Mouse (Mus musculus) hindbrain, embryonic 10.5 days (tissue): Measurements from ENCODE around the gene Denr. TPM values are rescaled to one million over a fixed set of nuclear protein-coding genes. Genes with fewer than 3 reads are reported as not detected.

Source experiments
- DNase-seq: peaks from one replicate; pipeline ENCODE4 v3.0.0-alpha.2; 2017; ENCODE audit warnings: low spot score
- H3K27ac ChIP-seq: fragments of 300-500 bp; sonication (generic); 2 replicates; pipeline ENCODE4 v1.5.1; 2016; ENCODE audit warnings: mild to moderate bottlenecking, moderate library complexity
- H3K27me3 ChIP-seq: fragments of 300-500 bp; sonication (generic); 2 replicates; pipeline ENCODE4 v1.6.1; 2016; ENCODE audit warnings: mild to moderate bottlenecking; ENCODE audit not compliant: poor library complexity, insufficient read depth, severe bottlenecking
- H3K36me3 ChIP-seq: fragments of 300-500 bp; sonication (generic); 2 replicates; pipeline ENCODE4 v1.6.1; 2016; ENCODE audit warnings: mild to moderate bottlenecking, moderate library complexity
- H3K4me1 ChIP-seq: fragments of 300-500 bp; sonication (generic); replicated peaks from 2 replicates; pipeline ENCODE4 v1.6.1; 2016; ENCODE audit warnings: mild to moderate bottlenecking
- H3K4me3 ChIP-seq: fragments of 300-500 bp; sonication (generic); 2 replicates; pipeline ENCODE4 v1.5.1; 2016; ENCODE audit warnings: mild to moderate bottlenecking, moderate library complexity
- H3K9me3 ChIP-seq: fragments of 300-500 bp; sonication (generic); 2 replicates; pipeline ENCODE4 v1.6.1; 2016; ENCODE audit warnings: mild to moderate bottlenecking, moderate library complexity
- WGBS: fragments of 180-500 bp; shearing (Covaris S2); methylation state at CpG from one replicate; pipeline ENCODE4 v1.1.7; 2016; 5-methylcytosine and 5-hydroxymethylcytosine counted together
- polyA plus RNA-seq: library from polyadenylated mRNA; unstranded; fragments of >200 nt; fragmentation: Nextera tagmentation; extraction: Ambion mirVana; gene quantifications from 2 replicates; pipeline ENCODE4 v1.2.1, GENCODE M21; 2016

The Denr gene
- 152 and 166 TPM in 2 replicates for polyA plus RNA-seq

GRCm38 (mm10) chr5:123906976-123907630 is at the start of gene Denr:
TSS of gene Denr (plus strand) at chr5:123907175.
- H3K27me3 ChIP-seq = no peaks in the 10 kb centered on the region
- WGBS = under 1% methylated on average over 61 of the region's 61 CpGs
- H3K4me3 ChIP-seq = peak within 1 kb of the TSS; percentile 89
- H3K9me3 ChIP-seq = no peaks in the 10 kb centered on the region
- peaks cover 40% of the 10 kb centered on the region for H3K36me3 ChIP-seq
- peak within 1 kb of the TSS; percentile 97 for H3K27ac ChIP-seq
- peak; percentile 100 for DNase-seq
- peaks cover 29% of the 10 kb centered on the region for H3K4me1 ChIP-seq

GRCm38 (mm10) chr5:123858798-123859197 is 48.2 kb upstream of the Denr start:
- Histone ChIP-seq H3K36me3 (no peaks in the 10 kb centered on the region), H3K27me3 (no peaks in the 10 kb centered on the region), H3K9me3 (no peaks in the 10 kb centered on the region), H3K27ac (no peak overlapping the region), H3K4me1 (peaks cover 9% of the 10 kb centered on the region; the same call in 1 of the 2 replicates), H3K4me3 (no peak overlapping the region)
- DNase-seq = no peak
- WGBS = 80% methylated on average over 11 of the region's 11 CpGs

DNA sequence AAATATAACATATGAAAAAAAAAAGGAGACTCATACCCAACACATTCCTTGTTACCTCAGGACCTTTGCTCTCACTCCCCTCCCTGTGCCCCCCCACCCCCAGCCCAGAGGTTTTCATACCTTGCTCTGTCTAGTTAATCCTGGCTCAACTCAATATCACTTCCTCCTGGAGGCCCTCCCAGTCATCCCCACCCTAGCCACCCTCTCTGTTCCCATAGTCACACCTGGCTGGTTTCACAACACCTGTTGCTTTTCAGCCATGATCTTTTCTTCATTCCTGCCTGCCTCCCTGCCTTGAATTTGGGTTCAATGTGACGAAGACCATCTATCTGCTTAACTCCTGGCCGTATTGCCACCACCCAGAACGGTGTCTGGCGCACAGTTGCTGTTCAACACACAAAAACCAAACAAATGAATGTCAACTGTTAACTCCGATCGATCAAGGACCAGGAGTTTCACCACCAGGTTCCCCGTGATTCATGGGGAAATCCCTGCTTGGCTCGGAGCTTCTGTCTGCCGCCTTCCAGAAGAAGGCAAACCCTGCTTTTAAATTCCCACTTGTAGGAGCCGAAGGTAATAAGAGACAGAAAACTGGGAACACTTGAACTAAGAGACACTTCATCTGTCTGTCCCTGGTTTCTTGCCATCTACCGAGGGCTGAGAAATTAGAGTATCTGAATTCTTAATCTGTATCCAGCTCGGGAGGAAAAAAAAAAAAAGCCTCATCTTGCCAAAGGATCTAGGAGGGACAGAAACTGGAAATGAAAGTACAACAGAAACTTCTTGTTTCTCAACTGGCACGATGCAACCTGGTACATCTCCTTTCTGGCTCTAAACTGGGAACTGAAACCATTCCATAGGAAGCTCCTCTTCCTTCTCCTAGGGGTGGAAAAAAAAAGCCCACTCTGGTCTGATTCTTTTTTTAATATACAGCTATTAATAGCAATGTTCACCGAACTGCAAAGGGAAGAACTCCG is 44.3 kb upstream of the Denr start:
- H3K36me3 ChIP-seq = no peaks in the 10 kb centered on the region
- WGBS = 89% methylated on average over 15 of the region's 15 CpGs

DNA sequence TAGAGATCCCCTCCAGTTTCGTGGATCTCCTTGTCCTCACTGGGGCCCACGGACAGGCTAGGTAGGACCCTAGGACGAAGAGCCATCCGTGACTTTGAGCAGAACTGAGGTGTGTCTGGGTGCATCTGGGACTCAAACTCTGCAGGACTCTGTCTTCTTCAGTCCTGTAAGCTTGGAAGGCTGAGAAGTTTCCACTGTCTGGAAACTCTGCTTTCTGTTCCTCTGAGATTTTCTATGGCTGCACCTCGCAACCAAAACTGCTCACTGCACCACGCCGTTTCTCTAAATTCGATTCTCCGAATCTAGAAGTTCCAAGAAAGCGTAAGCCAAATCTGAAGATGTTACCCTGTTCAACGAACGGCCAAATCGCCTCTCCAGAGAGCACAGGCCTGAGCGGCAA is 43.0 kb upstream of the Denr start:
- Histone ChIP-seq H3K9me3 (no peaks in the 10 kb centered on the region), H3K27me3 (no peaks in the 10 kb centered on the region), H3K4me1 (peaks cover 8% of the 10 kb centered on the region; the same call in 1 of the 2 replicates), H3K27ac (no peak overlapping the region), H3K4me3 (no peak overlapping the region), H3K36me3 (no peaks in the 10 kb centered on the region)
- 92% methylated on average over 14 of the region's 14 CpGs for WGBS
- DNase-seq = no peak

More for the DNA sequence above, 44.3 kb upstream of the Denr start:
- no peaks in the 10 kb centered on the region for H3K9me3 ChIP-seq
- no peak overlapping the region for H3K4me3 ChIP-seq
- no peaks in the 10 kb centered on the region for H3K27me3 ChIP-seq
- H3K4me1 ChIP-seq = peaks cover 9% of the 10 kb centered on the region; the same call in 1 of the 2 replicates
- H3K27ac ChIP-seq = no peak overlapping the region
- DNase-seq = no peak

GRCm38 (mm10) chr5:123865365-123865764 is 41.6 kb upstream of the Denr start, which contains the start of gene Hcar2:
TSS of gene Hcar2 (minus strand) at chr5:123865499.
- no peak for DNase-seq
- no peaks in the 10 kb centered on the region for H3K27me3 ChIP-seq
- WGBS = 86% methylated on average over 12 of the region's 12 CpGs

DNA sequence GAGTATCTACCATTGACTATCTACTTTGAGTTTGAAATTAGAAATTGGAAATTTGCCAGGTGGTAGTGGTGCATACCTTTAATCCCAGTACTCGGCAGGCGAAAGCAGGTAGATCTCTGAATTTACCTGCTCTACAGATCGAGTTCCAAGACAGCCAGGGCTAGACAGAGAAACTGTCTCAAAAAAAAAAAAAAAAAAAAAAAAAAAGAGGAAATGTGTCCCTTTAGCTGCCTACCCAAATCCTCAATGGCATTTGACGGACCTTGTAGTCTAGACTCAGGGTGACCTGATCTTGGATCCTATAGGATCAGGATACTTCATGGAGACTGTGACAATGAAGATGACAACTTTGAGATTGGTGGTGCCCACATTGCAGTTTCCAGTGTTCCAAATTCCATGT is 40.5 kb upstream of the Denr start:
- H3K27ac ChIP-seq = no peak overlapping the region
- DNase-seq = no peak
- WGBS = 89% methylated on average over 4 of the region's 4 CpGs
- no peaks in the 10 kb centered on the region for H3K27me3 ChIP-seq
- no peaks in the 10 kb centered on the region for H3K9me3 ChIP-seq
- no peaks in the 10 kb centered on the region for H3K4me1 ChIP-seq
- no peaks in the 10 kb centered on the region for H3K36me3 ChIP-seq
- H3K4me3 ChIP-seq = no peak overlapping the region

More at GRCm38 (mm10) chr5:123865365-123865764, 41.6 kb upstream of the Denr start, which contains the start of gene Hcar2:
- no peak within 1 kb of the TSS for H3K4me3 ChIP-seq
- no peaks in the 10 kb centered on the region for H3K36me3 ChIP-seq
- H3K4me1 ChIP-seq = peaks cover 5% of the 10 kb centered on the region; the same call in 1 of the 2 replicates
- H3K9me3 ChIP-seq = no peaks in the 10 kb centered on the region
- H3K27ac ChIP-seq = no peak within 1 kb of the TSS

- H3K9me3 ChIP-seq = no peaks in the 10 kb centered on the region
- no peak overlapping the region for H3K4me3 ChIP-seq
- H3K4me1 ChIP-seq = no peaks in the 10 kb centered on the region
- whole genome bisulfite sequencing = 90% methylated on average over 4 of the region's 4 CpGs
- H3K27me3 ChIP-seq = no peaks in the 10 kb centered on the region
- H3K36me3 ChIP-seq = no peaks in the 10 kb centered on the region
- no peak for DNase-seq
- no peak overlapping the region for H3K27ac ChIP-seq
Measured at GRCm38 (mm10) chr5:123869615-123870014, 37.4 kb upstream of the Denr start.

GRCm38 (mm10) chr5:123874177-123874576 is 32.8 kb upstream of the Denr start:
- WGBS = 89% methylated on average over 5 of the region's 5 CpGs
- Histone ChIP-seq H3K4me1 (no peaks in the 10 kb centered on the region), H3K4me3 (no peak overlapping the region), H3K9me3 (no peaks in the 10 kb centered on the region), H3K36me3 (no peaks in the 10 kb centered on the region), H3K27ac (no peak overlapping the region), H3K27me3 (no peaks in the 10 kb centered on the region)
- no peak for DNase-seq

GRCm38 (mm10) chr5:123878056-123878455 is 28.9 kb upstream of the Denr start:
- Histone ChIP-seq H3K4me1 (peaks cover 8% of the 10 kb centered on the region), H3K4me3 (no peak overlapping the region), H3K27me3 (no peaks in the 10 kb centered on the region), H3K27ac (no peak overlapping the region), H3K9me3 (no peaks in the 10 kb centered on the region), H3K36me3 (no peaks in the 10 kb centered on the region)
- 80% methylated on average over 14 of the region's 14 CpGs for WGBS
- DNase-seq = no peak

- 63% methylated on average over 12 of the region's 12 CpGs for WGBS
- H3K27ac ChIP-seq = peak within 1 kb of the TSS; percentile 59; the same call in 1 of the 2 replicates
- no peak within 1 kb of the TSS for H3K4me3 ChIP-seq
- no peak for DNase-seq
- no peaks in the 10 kb centered on the region for H3K27me3 ChIP-seq
- H3K9me3 ChIP-seq = no peaks in the 10 kb centered on the region
- no peaks in the 10 kb centered on the region for H3K36me3 ChIP-seq
- peaks cover 8% of the 10 kb centered on the region for H3K4me1 ChIP-seq
Measured at GRCm38 (mm10) chr5:123879928-123880327, 27.0 kb upstream of the Denr start, which contains the start of gene Hcar1. TSS of gene Hcar1 (minus strand) at chr5:123880020.

DNA sequence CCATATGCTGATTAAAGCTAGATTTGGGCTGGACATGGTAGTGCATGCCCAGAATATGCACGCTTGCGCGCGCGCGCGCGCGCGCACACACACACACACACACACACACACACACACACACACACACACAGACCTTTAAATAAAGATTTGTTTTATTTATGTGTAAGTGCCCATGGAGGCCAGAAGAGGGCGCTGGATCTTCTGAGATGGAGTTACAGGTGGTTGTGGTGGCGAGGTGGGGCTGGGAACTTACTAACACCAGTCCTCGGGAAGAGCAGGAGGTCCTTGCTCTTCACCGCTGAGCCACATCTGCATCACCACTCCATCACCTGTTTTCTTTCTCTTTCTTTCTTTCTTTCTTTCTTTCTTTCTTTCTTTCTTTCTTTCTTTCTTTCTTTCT is 26.2 kb upstream of the Denr start:
- H3K9me3 ChIP-seq = no peaks in the 10 kb centered on the region
- H3K27me3 ChIP-seq = no peaks in the 10 kb centered on the region
- H3K27ac ChIP-seq = no peak overlapping the region
- H3K36me3 ChIP-seq = no peaks in the 10 kb centered on the region
- H3K4me3 ChIP-seq = no peak overlapping the region
- peaks cover 8% of the 10 kb centered on the region for H3K4me1 ChIP-seq
- 80% methylated on average over 14 of the region's 14 CpGs for WGBS
- DNase-seq = no peak

- 86% methylated on average over 7 of the region's 7 CpGs for whole genome bisulfite sequencing
Measured at GRCm38 (mm10) chr5:123883891-123884290, 23.1 kb upstream of the Denr start.

DNA sequence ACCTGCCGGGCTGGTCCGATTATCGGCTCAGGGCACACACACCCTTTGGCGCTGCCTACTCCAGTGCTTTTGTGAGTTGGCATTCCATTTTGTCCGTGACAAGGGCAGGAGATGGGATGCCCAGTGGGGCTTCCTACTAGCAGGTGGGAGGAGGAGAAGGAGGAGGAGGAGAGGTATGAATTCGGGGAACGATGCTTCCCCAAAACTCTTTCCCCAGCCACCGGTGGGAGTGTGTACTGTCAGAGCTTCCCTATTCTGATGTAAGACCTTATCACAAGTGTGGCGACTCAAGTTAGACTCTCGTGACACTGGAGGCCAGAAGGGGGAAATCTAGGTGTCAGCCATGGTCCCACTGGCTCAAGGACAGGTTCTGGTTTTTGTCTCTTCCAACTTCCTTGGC is 22.6 kb upstream of the Denr start:
- 83% methylated on average over 10 of the region's 10 CpGs for WGBS
- DNase-seq = no peak
- Histone ChIP-seq H3K27ac (no peak overlapping the region), H3K9me3 (no peaks in the 10 kb centered on the region), H3K36me3 (no peaks in the 10 kb centered on the region), H3K27me3 (no peaks in the 10 kb centered on the region), H3K4me1 (peaks cover 8% of the 10 kb centered on the region), H3K4me3 (no peak overlapping the region)

More at GRCm38 (mm10) chr5:123883891-123884290, 23.1 kb upstream of the Denr start:
- Histone ChIP-seq H3K36me3 (no peaks in the 10 kb centered on the region), H3K4me3 (no peak overlapping the region), H3K9me3 (no peaks in the 10 kb centered on the region), H3K27ac (no peak overlapping the region), H3K27me3 (no peaks in the 10 kb centered on the region), H3K4me1 (peaks cover 8% of the 10 kb centered on the region)
- DNase-seq = no peak
